Mouse (Mus musculus) heart, postnatal 0 days (tissue): Measurements from ENCODE around the gene Otulin.

ENCODE experiments used
- CTCF ChIP-seq: IDR thresholded peaks from 2 replicates; pipeline ENCODE4 v1.5.1; 2016; ENCODE audit warnings: antibody characterized with exemption, control low read depth, low read depth
- EP300 ChIP-seq: IDR thresholded peaks from 2 replicates; pipeline ENCODE4 v1.6.1; 2016; ENCODE audit warnings: antibody characterized with exemption, low read depth

DNA sequence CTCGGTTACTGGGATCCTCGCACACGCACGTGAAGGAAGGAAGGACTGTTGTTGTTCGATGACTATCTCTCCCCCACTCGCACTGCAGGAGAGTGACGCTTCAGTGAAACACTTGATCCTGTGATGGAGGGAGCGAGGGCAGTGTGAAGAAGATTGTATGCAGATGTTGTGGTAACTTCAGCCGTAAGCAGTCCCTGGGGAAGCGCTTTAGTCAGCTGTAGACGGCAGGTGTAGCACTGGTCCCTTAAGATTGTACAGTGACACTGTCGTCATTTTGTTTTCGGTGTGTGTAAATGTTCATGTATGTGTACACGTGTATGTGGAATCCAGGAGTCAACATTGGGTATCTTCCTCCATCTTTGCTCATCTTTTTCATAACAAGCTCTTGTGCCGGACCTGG lies 130.1 kb downstream of the Otulin start:
- TF ChIP-seq CTCF: no peak
- no peak for TF ChIP-seq EP300
